Mouse (Mus musculus) liver, embryonic 14.5 days (tissue): Measurements from ENCODE around the gene Dnah17. TPM values are rescaled to one million over a fixed set of nuclear protein-coding genes. Genes with fewer than 3 reads are reported as not detected.

Experiments
- ATAC-seq: fragments of 200-750 bp; cut with Nextera tagmentation; 2 replicates; pipeline ENCODE4 v1.8.0; 2017; ENCODE audit warnings: moderate number of reproducible peaks, mild to moderate bottlenecking, moderate library complexity; ENCODE audit not compliant: insufficient read depth
- DNase-seq, 3 experiments: peaks; one replicate each; pipeline ENCODE4 v3.0.0-alpha.2; 2012 to 2013; ENCODE audit warnings: low read depth in 3 of 3, low spot score in 3 of 3
- H3K27ac ChIP-seq: fragments of 300-500 bp; sonication (generic); 2 replicates; pipeline ENCODE4 v1.5.1; 2014; ENCODE audit warnings: moderate library complexity, mild to moderate bottlenecking, control low read depth, inconsistent platforms
- H3K27me3 ChIP-seq: fragments of 300-500 bp; sonication (generic); 2 replicates; pipeline ENCODE4 v1.6.1; 2014; ENCODE audit warnings: mild to moderate bottlenecking, low read length, moderate library complexity; ENCODE audit not compliant: control insufficient read depth, insufficient read depth
- H3K36me3 ChIP-seq: fragments of 300-500 bp; sonication (generic); replicated peaks from 2 replicates; pipeline ENCODE4 v1.6.1; 2014; ENCODE audit warnings: low read depth; ENCODE audit not compliant: control insufficient read depth, insufficient read depth
- H3K4me1 ChIP-seq, 2 experiments: fragments of 200-500 bp in 1 of 2; fragments of 300-500 bp in 1 of 2; sonication (generic) in 1 of 2; replicated peaks; 2 replicates each; pipeline ENCODE4 v1.6.1; 2012 to 2014; ENCODE audit warnings: antibody characterized with exemption in 1 of 2, inconsistent platforms in 1 of 2, low read length in 1 of 2; ENCODE audit not compliant: control insufficient read depth in 2 of 2, insufficient read depth in 2 of 2
- H3K4me2 ChIP-seq: fragments of 300-500 bp; sonication (generic); 2 replicates; pipeline ENCODE4 v1.6.1; 2014; ENCODE audit warnings: low read depth, mild to moderate bottlenecking, control low read depth, moderate library complexity
- H3K4me3 ChIP-seq, 2 experiments: fragments of 200-500 bp in 1 of 2; fragments of 300-500 bp in 1 of 2; sonication (generic) in 1 of 2; 2 replicates each; pipeline ENCODE4 v1.5.1; 2012 to 2014; ENCODE audit warnings: low read depth in 2 of 2, low read length in 2 of 2, mild to moderate bottlenecking in 2 of 2, control low read depth in 1 of 2, inconsistent platforms in 1 of 2, moderate library complexity in 1 of 2; ENCODE audit not compliant: insufficient read depth in 1 of 2
- H3K9ac ChIP-seq: fragments of 300-500 bp; sonication (generic); replicated peaks from 2 replicates; pipeline ENCODE4 v1.6.1; 2014; ENCODE audit warnings: mild to moderate bottlenecking, control low read depth, moderate library complexity
- H3K9me3 ChIP-seq: fragments of 300-500 bp; sonication (generic); 2 replicates; pipeline ENCODE4 v1.6.1; 2016; ENCODE audit warnings: low read length, mixed read lengths; ENCODE audit not compliant: control insufficient read depth
- CTCF ChIP-seq: IDR thresholded peaks from 2 replicates; pipeline ENCODE4 v1.5.1; 2016; ENCODE audit warnings: antibody characterized with exemption, low read depth, control low read depth
- EP300 ChIP-seq: IDR thresholded peaks from 2 replicates; pipeline ENCODE4 v1.6.1; 2016; ENCODE audit warnings: antibody characterized with exemption, low read depth
- WGBS: fragments of 180-500 bp; shearing (Covaris S2); extraction: QIAGEN DNeasy Blood & Tissue Kit; methylation state at CpG from one replicate; pipeline ENCODE4 v1.1.7; 2014; ENCODE audit not compliant: insufficient replicate concordance; 5-methylcytosine and 5-hydroxymethylcytosine counted together
- polyA plus RNA-seq, 2 experiments: library from polyadenylated mRNA; depleted of rRNA in 1 of 2; stranded (reverse) in 1 of 2; unstranded in 1 of 2; fragments of >200 nt; fragmentation: Nextera tagmentation in 1 of 2; extraction: Ambion mirVana in 1 of 2; gene quantifications; 2 replicates each; pipeline versions ENCODE4 v1.2.1 to v1.2.3; 2012 to 2014

Dnah17 gene
- polyA plus RNA-seq, 2 experiments = 0.04 to 0.10 TPM

- no peaks in the 10 kb centered on the region for H3K36me3 ChIP-seq
- DNase-seq (no peak), ATAC-seq (0 out of 2 replicates have a peak, but pooled peaks have one; percentile 31)
- WGBS = 56% methylated on average over 6 of the region's 6 CpGs
- H3K4me2 ChIP-seq = no peak overlapping the region
- H3K9me3 ChIP-seq = no peaks in the 10 kb centered on the region
- no peak overlapping the region for H3K9ac ChIP-seq
- H3K27me3 ChIP-seq = no peaks in the 10 kb centered on the region
- H3K27ac ChIP-seq = no peak overlapping the region
- H3K4me1 ChIP-seq = 0 out of 4 replicates have a peak, but pooled peaks cover 0 to 4% of the 10 kb centered on the region in 2 experiments
- TF ChIP-seq CTCF (no peak), EP300 (no peak)
- no peak overlapping the region for H3K4me3 ChIP-seq
Measured at GRCm38 (mm10) chr11:118161240-118161639, 30.8 kb upstream of the Dnah17 start.

DNA sequence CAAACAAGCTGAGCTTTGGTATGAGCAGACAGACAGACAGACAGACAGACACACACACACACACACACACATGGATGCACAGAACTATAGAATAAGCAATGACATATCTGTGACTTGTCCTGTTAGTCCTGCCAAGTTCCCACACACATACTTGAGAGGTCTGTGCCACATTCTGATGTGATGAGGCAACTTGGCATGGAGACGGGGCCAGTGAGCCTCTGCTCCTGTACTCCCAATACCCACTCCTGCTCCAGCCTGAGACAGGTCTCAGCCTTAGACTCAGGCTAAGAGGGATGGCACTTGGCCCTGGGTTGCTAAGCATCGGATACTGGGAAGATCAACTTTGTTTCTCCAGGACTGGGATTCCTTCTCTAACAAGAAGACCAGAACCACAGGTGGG lies 30.3 kb upstream of the Dnah17 start:
- WGBS = 57% methylated on average over 2 of the region's 2 CpGs
- no peak overlapping the region for H3K4me3 ChIP-seq
- no peaks in the 10 kb centered on the region for H3K27me3 ChIP-seq
- H3K4me1 ChIP-seq = 0 out of 4 replicates have a peak, but pooled peaks cover 0 to 4% of the 10 kb centered on the region in 2 experiments
- no peaks in the 10 kb centered on the region for H3K9me3 ChIP-seq
- no peak for DNase-seq
- TF ChIP-seq CTCF (no peak), EP300 (no peak)
- H3K36me3 ChIP-seq = no peaks in the 10 kb centered on the region
- no peak overlapping the region for H3K4me2 ChIP-seq
- no peak overlapping the region for H3K27ac ChIP-seq
- H3K9ac ChIP-seq = no peak overlapping the region
- no peak for ATAC-seq

- TF ChIP-seq EP300 (no peak), CTCF (no peak)
- no peak overlapping the region for H3K4me2 ChIP-seq
- DNase-seq (no peak), ATAC-seq (no peak)
- 0 out of 4 replicates have a peak, but pooled peaks cover 0 to 4% of the 10 kb centered on the region in 2 experiments for H3K4me1 ChIP-seq
- H3K27me3 ChIP-seq = no peaks in the 10 kb centered on the region
- H3K36me3 ChIP-seq = no peaks in the 10 kb centered on the region
- WGBS = 54% methylated on average over 4 of the region's 4 CpGs
- H3K4me3 ChIP-seq = no peak overlapping the region
- H3K9ac ChIP-seq = no peak overlapping the region
- H3K9me3 ChIP-seq = no peaks in the 10 kb centered on the region
- H3K27ac ChIP-seq = no peak overlapping the region
Measured at GRCm38 (mm10) chr11:118158753-118159152, 28.3 kb upstream of the Dnah17 start.

- 63% methylated on average over 8 of the region's 8 CpGs for WGBS
- Histone ChIP-seq H3K4me3 (no peak overlapping the region), H3K27ac (no peak overlapping the region), H3K27me3 (no peaks in the 10 kb centered on the region), H3K9me3 (no peaks in the 10 kb centered on the region; the same call in 1 of the 2 replicates), H3K36me3 (no peaks in the 10 kb centered on the region), H3K4me1 (0 out of 4 replicates have a peak, but pooled peaks cover 0 to 4% of the 10 kb centered on the region in 2 experiments), H3K4me2 (no peak overlapping the region), H3K9ac (no peak overlapping the region)
- ATAC-seq (no peak), DNase-seq (no peak)
- no peak for TF ChIP-seq EP300
- TF ChIP-seq CTCF = no peak
Measured at GRCm38 (mm10) chr11:118156480-118157060, 26.1 kb upstream of the Dnah17 start.

DNA sequence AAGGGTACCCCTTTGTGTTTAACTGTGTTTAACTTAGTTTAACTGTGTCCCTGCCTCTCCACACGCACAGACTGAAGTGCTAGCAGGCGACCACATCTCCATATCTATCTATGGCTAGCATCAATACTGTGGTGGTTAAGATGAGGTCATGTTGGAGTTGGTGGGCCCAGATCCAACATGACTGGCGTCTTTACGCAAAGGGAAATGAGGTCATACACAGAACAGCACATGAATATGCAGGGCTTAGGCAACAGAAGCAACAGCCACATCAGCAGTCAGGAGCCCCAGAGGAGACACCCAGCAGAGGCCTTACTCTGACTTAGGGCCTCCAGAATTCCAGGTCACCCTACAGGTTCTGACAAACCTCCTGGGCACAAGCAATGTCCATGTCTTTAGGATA lies 22.5 kb upstream of the Dnah17 start:
- no peak for ATAC-seq
- TF ChIP-seq CTCF (no peak), EP300 (no peak)
- H3K4me1 ChIP-seq = peaks cover 0 to 4% of the 10 kb centered on the region in 2 experiments; a peak in 2 of 4 replicates

More for the DNA sequence above, 22.5 kb upstream of the Dnah17 start:
- Histone ChIP-seq H3K27me3 (no peaks in the 10 kb centered on the region), H3K27ac (no peak overlapping the region), H3K36me3 (no peaks in the 10 kb centered on the region), H3K9ac (no peak overlapping the region), H3K4me2 (no peak overlapping the region), H3K9me3 (no peaks in the 10 kb centered on the region; the same call in 1 of the 2 replicates), H3K4me3 (no peak overlapping the region)
- WGBS = 45% methylated on average over 4 of the region's 4 CpGs
- peak in 1 of 3 experiments; percentile 19 for DNase-seq
